Mouse (Mus musculus) kidney, postnatal 25 days (tissue): ENCODE results near the gene Kazn.

Experiments
- DNase-seq, 2 experiments: peaks; one replicate each; pipeline ENCODE4 v3.0.0; 2021; ENCODE audit warnings: mixed read lengths in 2 of 2

The Kazn gene

DNA sequence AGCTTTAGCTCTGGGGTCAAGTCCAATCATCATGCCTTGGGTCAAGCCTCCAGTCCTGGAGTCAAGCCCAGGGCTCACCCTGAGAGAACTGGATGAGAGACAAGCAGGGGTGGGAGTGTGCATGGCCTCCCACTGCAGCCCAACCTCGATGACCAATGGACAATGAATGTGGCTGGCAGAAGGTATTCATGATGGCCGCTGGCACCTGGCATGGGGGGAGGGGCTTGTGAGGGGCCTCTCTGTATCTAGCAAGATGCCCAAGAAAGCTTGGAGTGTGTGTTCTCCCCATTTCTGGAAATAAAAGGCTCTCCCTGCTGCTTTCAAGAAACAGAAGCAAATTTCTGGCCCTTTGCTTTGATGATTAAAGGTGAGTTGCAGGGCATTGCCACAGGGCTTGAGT lies 50.7 kb downstream of the Kazn start:
- DNase-seq = no peak

DNA sequence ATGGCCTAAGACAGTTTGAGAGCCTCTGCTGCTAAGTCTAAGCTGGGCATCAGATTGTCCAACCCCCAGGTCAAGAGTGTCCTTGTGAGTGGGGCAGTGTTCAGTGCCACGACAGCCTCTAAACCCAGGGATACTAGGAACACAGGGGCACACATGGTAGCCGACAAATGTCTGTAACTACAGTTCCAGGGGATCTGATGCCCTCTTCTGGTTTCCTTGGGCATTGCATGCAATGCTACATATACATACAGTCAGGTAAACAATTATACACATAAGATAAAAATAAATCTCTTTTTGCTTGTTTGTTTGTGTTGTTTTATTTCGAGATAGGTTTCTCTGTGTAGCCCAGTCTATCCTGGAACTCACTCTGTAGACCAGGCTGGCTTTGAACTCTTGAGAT lies 53.0 kb downstream of the Kazn start:
- DNase-seq = peak in 1 of 2 experiments; percentile 47

DNA sequence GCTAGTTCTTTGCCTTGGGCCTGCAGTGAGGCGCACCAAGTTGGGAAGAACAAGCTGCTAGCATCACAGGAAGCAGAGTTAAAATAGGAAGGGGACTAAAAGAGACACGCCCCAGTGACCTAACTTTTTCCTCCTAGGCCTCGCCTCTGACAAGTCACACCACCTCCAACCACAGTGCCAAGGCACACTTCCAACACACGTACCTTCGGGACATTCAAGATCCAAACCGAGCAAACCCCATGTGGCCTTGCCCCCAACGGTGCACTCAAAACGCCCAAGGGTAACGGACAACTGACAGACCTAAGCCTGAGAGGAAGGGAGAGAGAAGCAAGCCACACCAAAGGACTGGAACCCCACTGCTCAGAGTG lies 53.7 kb downstream of the Kazn start:
- DNase-seq = peak; percentile 36 to 61

DNA sequence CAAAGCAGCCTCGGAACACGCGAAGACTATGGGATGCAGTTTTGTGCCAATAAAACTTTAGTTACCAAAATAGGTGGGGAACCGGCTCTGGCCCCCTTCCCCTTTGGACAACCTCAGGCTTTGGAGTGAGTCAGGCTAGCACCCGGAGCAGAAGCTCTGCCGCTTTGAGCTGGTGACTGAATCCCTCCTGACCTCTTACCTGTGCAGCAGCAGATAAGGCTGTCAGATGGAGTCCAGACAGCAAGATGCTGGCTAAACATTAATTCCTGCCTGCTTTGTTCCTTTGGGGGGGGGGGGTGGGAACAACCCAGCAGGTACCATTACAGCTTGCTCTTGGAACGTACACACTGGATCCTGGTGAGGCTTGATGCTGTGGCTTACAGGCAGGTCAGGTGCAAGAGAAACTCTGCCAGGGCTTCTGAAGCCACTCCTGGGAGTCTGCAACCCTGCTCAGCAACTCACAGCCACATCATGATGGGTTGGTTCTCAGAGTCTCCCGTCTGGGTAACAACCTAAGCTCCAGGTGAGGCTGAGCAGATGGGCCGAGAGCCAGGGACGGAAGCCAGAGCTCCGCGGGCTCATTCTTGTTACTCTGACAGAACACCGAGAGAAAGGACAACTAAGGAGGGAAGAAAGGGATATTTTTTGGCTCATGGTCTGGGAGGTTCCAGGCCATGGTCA lies 54.2 kb downstream of the Kazn start:
- DNase-seq = peak; percentile 62 to 70

DNA sequence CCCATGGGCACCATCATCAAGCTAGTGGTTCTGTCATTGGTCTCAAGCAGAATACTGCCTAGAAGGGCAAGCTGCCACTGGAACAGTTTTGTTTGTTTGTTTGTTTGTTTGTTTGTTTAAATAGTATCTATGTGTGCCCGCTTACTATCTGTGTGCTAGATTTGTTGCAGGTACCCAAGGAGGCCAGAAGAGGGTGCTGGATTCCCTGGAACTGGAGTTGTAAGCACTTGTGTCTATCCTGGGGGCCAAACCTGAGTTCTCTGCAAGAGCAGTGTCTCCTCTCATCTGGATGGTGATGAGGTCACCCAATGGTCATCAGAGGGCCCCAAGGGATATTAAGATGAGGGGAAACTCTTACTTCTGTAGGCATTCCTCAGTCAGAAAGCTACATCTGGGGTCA lies 55.6 kb downstream of the Kazn start:
- DNase-seq = no peak

DNA sequence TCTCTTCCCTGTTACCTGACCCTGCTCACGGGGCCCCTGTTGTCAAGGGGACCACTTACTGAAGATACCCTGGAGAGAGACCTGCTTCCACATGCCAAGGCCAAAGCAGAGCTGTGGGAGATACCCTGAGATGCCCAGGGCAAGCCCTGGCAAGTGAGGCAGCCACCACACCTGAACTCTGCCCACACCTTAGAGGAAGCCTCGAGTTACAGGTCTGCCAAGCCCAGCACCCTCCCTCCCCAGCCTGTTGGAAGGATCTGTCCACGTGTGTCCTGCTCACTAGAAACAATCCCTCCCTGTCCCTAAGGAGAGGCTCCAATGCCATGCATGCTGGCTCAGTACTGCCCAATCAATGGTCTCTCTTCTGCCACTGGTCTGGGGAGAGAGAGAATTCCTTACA lies 56.2 kb downstream of the Kazn start:
- no peak for DNase-seq

DNA sequence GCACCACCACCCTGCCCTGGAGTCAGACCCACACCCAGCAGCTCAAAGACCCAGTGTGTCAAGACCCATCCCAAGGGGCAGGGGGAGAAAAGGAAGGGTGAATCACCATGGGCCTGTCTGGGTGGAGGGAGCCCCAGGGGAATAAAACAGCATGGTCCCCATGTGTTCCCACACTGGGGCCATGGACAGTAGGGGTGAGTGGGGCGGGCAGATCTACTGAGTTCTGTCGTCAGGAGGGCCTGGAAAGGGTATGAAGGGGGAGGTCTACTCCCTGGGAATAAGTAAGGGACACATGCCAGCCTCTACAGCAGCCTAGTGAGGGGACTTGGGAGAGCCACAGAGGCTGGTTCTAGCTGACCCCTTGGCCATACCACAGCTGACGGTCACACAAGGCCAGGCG lies 57.6 kb downstream of the Kazn start:
- no peak for DNase-seq

DNA sequence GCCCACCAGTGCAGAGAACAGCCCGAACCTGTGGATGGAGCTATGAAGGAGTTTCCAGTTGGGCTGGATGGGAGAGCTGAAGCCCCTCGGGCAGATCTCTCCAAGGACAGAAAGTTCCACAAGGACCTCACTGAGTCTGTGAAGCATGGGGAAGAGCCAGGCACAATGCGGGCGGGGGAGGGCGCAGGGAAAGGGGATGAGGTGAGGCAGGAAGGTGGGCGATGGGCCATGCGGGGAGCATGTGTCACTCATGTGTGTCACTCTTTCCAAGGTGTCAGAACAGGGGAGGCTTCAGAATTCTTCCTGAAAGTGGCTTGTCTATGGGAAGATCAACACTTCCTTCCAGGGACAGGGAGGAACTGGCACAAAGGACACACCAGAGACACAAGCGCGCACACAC lies 58.3 kb downstream of the Kazn start:
- no peak for DNase-seq

DNA sequence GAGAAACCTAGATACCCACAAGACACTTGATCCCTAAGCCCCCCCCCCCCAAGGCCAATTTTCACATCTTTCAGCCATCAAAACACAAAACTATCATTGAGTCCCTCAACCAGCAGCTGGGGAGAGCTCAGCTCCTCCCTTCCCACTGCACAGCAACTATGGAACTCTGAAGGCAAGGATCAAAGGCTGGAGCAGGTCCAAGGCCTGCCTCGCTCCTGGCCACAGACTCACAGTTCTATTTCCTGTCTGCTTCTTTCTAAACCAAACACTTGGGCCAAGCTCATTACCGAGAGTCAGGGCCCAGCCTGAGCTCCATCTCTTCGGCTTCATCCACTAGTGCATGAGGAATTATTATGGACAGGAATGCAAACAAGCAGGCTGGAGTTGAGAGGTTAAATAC lies 58.9 kb downstream of the Kazn start:
- DNase-seq = peak; percentile 85 to 88

DNA sequence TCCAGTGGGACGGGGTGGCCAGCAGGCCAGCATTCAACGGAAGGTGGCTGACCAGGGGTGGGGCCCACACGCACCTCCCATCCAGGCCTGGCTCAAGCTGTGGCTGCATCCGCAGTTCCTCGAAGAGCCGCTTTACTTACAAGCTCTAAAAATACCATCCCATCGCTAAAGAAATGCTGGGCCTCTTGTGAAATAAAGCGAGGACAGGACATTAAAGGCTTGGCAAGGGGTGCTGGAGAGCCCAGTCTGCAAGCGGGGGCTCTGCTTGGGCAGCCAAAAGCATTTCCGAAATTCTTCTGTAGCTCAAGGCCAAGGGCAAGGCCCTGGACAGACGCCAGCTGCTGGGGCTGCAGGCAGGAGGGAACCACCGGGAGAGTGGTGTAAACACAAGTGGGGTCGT lies 59.7 kb downstream of the Kazn start:
- peak; percentile 83 to 88 for DNase-seq

DNA sequence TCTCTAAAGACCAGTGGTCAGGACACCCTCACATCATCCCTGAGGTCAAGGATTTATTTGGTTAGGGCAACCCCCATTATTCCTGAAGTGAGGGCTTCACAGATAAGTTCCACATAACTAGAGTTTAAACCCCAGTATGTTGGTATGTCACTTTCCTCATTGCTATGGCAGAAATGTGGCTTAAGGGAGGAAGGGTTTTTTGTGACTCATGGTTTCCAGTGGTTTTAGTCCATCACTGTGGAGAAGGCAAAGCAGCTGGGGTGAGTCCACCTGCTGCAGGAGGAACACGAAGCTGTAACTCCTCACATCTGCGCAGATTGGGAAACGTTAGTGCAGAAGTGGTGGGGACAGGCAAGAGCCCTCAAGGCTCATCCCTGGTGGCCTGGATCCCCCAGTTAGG lies 62.5 kb downstream of the Kazn start:
- no peak for DNase-seq

DNA sequence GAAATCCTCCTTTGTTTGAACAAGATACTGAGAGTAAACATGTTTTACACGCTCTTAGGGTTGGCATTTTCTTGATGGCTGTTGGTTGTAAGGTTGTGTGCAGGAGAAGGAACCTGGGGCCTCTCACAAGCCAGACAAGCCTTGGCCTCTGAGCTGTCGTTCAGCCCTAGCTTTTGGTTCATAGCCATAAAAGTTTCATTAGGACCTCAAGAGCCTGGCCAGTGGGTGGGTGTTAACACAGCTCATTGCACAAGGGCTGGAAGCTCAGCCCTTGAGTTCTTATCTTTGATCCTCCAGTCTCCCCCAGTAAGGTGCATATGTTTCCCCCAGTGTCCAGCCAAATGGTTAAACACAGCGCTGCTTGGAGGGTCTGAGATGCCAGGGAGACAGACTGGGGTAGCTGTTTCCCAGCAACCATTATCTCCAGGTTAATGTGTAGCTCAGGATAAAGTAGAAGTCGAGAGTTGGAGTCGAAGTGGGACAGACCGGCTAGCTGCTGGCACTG lies 65.2 kb downstream of the Kazn start:
- DNase-seq = no peak

DNA sequence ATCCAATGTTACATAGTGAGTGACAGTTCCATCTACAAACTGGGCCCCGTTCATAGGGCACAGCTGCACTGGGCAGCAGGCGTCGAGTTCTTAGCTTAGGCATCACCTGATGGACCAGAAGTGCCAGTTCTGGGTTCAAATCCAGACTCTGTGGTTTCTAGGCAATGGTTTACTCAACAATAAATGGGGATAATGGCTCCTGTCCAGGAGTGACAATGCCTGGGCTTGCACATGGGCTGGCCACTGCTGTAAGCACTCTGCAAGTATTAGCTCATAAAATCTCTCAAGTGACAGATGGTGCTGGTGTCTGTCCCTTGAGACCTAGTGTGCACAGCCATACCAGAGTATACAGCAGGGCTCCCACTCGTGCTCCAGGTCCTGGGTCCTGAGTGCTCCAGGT lies 66.3 kb downstream of the Kazn start:
- no peak for DNase-seq

DNA sequence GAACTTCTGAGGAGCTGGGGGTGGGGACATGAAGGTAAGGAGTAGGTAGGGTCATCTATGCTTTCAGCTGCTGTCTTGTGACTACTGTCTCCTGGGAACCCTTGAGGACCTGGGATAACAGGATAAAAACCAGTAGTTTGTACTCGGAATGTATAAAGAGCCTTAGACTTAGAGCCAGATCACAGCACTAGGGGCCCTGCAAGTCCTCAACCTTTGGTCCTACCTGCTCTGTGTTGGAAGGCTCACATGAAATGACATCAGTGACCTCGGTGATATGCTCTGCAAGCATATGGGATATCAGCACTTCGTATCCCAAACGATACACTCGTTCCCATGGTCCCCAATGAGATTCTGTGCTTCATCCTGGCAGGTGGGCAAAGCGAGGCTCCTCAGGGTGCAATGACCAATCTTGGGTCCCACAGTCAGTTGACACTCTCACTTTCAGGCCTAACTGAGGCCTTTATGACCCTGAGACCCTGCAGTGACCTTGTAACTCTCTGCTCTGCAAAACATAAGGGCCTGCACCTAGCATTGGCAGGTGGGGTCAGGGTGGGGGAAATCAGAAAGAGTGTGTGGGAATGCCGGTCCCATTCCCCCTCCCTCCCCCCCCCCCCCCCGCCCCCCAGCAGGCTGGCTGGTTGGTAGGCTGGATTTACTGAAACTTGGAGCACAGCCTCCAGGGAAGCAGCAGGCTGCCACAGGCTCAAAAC lies 67.3 kb downstream of the Kazn start:
- DNase-seq = no peak

DNA sequence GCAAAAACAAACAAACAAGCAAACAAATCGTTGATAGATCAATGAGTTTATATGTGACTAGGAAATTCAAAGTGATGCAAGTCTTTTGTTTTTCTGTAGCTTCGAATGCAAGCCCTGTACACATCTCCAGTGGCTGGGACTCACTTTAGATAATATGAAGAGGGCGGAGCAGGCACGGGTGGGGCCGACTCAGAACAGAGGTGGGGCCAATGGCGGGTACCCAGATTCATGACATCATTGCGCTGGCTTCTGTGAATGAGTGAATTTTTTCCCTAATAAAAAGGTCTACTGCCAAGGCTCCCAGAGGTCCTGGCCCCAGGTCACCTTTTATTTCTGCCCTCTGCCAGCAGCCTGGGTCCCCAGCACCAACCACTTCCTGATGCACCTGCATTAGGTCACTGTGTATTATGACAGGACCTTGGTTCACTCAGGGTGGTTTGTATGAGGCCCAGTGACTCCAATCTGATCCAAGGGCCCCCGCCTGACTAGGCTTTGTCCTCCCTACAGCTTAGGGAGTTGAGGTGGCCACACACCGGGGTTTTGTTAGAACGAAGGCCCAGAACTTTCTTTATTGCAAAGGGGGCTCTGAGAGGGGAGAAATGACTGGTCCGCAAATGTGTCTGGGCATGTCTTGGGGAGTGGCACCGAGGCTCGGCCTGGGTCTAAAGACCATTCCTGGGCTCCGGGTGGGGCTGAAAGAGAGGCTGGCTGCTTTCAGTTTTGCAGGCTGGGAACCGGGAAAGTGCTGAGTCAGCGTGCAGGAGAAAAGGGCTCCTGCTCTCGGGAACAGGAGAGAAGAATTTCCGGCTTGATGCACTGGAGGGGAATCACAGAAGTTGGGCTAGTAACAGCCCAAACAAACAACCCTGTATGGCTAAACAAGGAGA lies 68.1 kb downstream of the Kazn start:
- DNase-seq = peak; percentile 67 to 71

DNA sequence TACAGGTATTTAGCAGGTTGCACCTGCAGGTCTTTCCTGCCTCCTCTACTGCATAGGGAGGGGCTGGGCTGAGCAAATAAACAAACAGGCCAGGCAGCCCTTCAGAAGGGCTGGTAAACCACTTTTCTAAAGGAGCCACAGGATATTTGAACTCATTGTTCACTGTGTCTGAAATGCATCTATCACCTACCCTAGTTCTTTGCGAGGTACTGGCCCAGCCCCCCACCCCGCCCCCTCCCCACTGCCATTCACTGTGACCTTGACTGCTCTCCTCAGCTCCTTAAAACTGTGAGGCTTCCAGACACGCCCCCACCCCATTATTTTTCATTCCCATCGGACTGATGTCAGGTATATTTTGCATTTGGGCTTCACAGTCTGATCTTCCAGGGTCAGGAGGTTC lies 69.6 kb downstream of the Kazn start:
- no peak for DNase-seq

DNA sequence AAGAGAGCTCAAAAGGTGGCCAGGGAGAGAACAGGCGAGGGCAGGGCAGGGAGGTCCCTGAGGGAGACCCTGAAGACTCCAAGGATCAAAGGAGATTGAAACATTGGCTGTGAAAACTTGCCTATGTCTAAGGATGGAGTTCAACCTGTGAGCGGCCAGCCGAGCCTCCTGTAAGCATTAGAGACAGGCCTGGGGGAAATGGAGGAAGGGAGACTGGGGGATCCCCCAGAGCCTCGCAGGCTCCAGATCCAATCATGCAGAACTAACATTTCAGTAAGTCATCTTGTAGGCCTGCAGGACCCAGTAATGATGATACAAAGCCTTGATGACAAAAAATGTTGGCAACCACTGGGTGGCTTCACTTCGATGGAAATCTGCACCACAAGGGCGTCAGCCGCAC lies 70.8 kb downstream of the Kazn start:
- DNase-seq = no peak

DNA sequence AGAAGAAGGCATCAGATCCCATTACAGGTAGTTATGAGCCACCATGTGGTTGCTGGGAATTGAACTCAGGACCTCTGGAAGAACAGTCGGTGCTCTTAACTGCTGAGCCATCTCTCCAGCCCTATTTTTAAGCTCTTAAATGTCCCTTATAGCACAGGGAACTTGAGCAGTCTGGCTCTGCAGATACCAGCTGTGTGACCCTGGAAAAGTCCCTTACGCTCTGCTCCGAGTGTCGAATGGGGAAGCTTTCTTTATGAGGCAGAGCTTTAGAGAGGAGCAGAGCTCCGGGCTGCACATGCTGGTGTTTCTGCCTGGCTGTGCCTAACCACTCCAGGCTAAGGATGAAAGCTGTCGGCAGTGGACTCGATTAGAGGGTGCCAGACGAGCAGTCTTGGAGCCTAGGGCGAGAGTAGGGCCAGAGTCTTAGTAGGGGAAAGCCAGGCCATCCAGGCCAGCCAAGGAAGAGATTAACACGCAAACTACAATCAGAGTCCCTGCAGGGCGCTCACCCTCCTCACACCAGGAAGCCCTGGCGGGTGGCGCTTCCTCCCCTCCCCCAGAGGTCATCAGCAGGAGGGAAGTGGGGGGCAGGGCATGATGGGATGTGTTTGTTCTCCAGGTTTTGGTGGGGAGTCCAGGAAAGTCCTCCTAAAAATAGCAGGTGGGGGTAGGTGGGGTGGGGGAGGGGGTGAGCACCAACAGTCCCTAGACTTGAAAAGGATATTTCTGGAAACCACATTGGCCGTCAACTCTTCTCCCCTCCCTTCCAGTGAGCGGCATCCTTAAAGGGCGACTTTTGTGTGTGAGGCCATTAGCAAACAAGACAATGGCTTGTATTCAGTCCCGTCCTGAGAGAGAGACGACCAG lies 73.1 kb downstream of the Kazn start:
- peak; percentile 87 to 91 for DNase-seq

DNA sequence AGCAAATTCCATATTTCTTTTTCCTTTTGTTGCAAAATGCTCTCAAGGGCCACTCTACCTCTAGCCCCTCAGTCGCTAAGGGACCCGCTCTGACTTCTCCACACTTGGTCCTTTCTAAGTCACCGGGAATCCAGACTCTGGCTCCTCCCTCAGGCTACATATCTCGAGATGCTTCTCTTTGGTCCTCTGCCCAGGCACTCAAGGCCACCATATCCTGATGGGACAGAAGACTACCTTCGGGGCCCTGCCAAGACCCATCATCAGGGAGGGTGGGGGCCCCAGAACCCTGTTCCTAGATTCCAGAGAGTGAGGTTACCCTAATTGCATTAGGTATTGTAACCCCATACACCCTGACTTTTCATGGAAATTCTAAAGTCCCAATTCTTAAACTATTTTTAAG lies 73.8 kb downstream of the Kazn start:
- no peak for DNase-seq

DNA sequence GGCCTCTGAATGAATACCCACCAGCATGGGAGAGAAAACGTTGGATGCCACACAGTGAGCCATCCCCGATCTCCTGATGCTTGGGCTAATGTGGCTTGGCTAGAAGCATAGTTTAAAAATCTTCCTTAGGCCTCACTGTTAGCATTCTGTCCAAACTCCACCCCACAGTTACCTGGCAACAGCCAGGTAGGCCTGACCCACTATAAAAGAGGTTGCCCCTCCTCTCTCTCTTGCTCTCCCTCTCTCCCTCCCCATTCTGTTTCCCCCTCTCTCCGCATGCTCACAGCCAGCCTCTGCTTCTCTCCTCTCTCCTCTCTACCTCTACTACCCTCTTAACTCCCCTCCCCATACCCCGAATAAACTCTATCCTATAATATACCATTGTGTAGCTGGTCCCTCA lies 74.8 kb downstream of the Kazn start:
- no peak for DNase-seq

DNA sequence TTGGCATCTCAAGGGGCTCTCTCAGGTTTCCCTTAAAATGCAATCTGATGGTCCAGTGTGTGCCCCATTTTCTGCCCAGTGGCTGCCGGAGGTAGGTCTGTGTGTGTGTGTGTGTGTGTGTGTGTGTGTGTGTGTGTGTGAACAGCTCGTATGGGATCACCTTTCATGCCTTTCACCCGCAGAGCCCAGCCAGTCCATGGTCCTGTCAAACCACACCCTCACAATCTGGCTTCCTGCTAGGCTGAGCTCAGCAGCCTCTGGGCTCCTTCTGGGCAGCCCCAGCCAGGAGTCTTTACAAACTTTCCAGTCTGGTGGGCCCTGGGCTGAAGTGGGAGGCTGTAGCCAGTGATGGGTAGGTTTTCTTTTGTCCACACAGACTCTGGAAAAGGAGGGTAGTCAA lies 75.3 kb downstream of the Kazn start:
- DNase-seq = no peak

DNA sequence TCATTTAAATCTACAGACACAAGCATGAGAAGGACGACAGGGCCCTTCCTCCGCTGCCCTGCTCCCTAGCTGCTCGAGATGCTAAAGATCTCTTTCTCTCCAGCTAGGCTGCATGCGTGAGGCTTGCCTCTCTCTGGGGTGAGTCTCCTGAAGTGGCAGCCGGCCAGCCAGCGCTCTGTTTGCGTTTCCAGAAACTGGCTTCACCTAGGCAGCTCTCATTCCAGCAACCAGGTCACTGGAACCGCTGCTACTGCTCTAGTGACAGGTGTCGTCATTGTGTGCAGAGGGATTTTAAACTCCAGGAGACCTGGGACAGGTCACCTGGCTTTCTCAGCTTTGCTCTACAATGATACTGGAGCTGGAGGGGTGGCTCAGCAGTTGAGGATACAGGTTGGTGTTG lies 76.5 kb downstream of the Kazn start:
- DNase-seq = peak; percentile 74 to 82

DNA sequence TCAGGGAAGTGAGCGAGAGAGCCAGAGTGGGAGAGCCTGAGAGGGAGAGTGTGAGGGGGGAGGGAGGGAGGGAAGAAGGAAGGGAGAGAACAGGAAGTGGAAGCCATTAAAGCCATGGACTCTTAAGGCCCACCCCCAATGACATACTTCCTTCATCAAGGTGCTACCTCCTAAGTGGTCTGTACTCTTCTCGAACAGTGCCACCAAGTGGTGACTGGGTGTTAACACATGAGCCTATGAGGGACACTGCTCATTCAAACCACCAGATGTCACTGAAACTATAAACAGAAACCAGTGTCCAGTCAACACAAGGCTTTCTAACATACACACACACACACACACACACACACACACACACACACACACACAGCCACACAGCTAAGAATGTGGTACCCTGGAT lies 77.1 kb downstream of the Kazn start:
- DNase-seq = peak in 1 of 2 experiments; percentile 28
